Mouse (Mus musculus) limb, embryonic 12.5 days (tissue): ENCODE data around the gene Tars2. TPM values are rescaled to one million over a fixed set of nuclear protein-coding genes. Genes with fewer than 3 reads are reported as not detected.

ENCODE experiments used
- ATAC-seq: fragments of 200-750 bp; cut with Nextera tagmentation; 2 replicates; pipeline ENCODE4 v1.8.0; 2017; ENCODE audit warnings: low read depth, moderate TSS enrichment; ENCODE audit not compliant: insufficient number of reproducible peaks, insufficient read depth, low FRiP score, low TSS enrichment
- H3K27ac ChIP-seq: fragments of 300-500 bp; sonication (generic); 2 replicates; pipeline ENCODE4 v1.5.1; 2016; ENCODE audit warnings: mild to moderate bottlenecking, moderate library complexity
- H3K27me3 ChIP-seq: fragments of 300-500 bp; sonication (generic); 2 replicates; pipeline ENCODE4 v1.6.1; 2016; ENCODE audit warnings: mild to moderate bottlenecking, moderate library complexity
- H3K36me3 ChIP-seq: fragments of 300-500 bp; sonication (generic); 2 replicates; pipeline ENCODE4 v1.6.1; 2016; ENCODE audit warnings: mild to moderate bottlenecking, moderate library complexity
- H3K4me1 ChIP-seq: fragments of 300-500 bp; sonication (generic); replicated peaks from 2 replicates; pipeline ENCODE4 v1.6.1; 2016
- H3K4me2 ChIP-seq: fragments of 300-500 bp; sonication (generic); 2 replicates; pipeline ENCODE4 v1.6.1; 2016; ENCODE audit warnings: mild to moderate bottlenecking, moderate library complexity
- H3K4me3 ChIP-seq: fragments of 300-500 bp; sonication (generic); replicated peaks from 2 replicates; pipeline ENCODE4 v1.5.1; 2016; ENCODE audit warnings: mild to moderate bottlenecking
- H3K9ac ChIP-seq: fragments of 300-500 bp; sonication (generic); replicated peaks from 2 replicates; pipeline ENCODE4 v1.6.1; 2016; ENCODE audit warnings: mild to moderate bottlenecking, moderate library complexity
- H3K9me3 ChIP-seq: fragments of 300-500 bp; sonication (generic); 2 replicates; pipeline ENCODE4 v1.6.1; 2016; ENCODE audit warnings: mild to moderate bottlenecking, moderate library complexity
- WGBS: fragments of 180-500 bp; shearing (Covaris S2); methylation state at CpG from one replicate; pipeline ENCODE4 v1.1.7; 2016; 5-methylcytosine and 5-hydroxymethylcytosine counted together
- polyA plus RNA-seq: library from polyadenylated mRNA; unstranded; fragments of >200 nt; fragmentation: Nextera tagmentation; extraction: Ambion mirVana; gene quantifications from 2 replicates; pipeline ENCODE4 v1.2.1, GENCODE M21; 2016

Tars2 gene
- polyA plus RNA-seq, 1 experiment from 2014 or later: 60.5 TPM

- peaks cover 46% of the 10 kb centered on the region for H3K36me3 ChIP-seq
- no peaks in the 10 kb centered on the region for H3K9me3 ChIP-seq
Observed at GRCm38 (mm10) chr3:95762961-95763360, 3.0 kb upstream of the Tars2 start.

DNA sequence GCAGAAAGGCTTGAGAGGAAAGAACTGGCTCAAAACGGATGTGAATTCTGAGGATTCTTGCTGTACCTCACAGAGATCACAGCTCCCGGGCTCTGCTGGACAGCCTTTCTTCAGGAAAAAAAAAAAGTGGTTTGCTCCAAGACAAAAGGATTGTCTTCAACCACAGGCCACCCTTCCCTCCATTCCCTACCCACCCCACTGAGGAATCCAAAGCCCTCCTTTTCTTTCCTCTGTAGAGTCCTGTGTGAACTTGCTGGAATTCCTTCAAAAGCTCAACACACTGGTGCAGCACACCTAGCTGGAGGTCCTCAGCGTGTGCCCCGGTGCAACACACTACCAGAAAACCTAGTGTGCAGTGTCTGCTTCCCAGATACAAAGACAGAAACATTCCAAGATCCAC lies 1.8 kb upstream of the Tars2 start:
- Histone ChIP-seq H3K27ac (no peak overlapping the region), H3K4me2 (no peak overlapping the region), H3K9ac (no peak overlapping the region), H3K36me3 (peaks cover 35% of the 10 kb centered on the region), H3K27me3 (no peaks in the 10 kb centered on the region), H3K4me1 (no peaks in the 10 kb centered on the region), H3K9me3 (no peaks in the 10 kb centered on the region), H3K4me3 (no peak overlapping the region)
- ATAC-seq: no peak
- 86% methylated on average over 4 of the region's 4 CpGs for WGBS

More at GRCm38 (mm10) chr3:95762961-95763360, 3.0 kb upstream of the Tars2 start:
- 77% methylated on average over 6 of the region's 6 CpGs for WGBS
- Histone ChIP-seq H3K4me2 (no peak overlapping the region), H3K9ac (no peak overlapping the region), H3K27me3 (no peaks in the 10 kb centered on the region), H3K4me3 (no peak overlapping the region), H3K4me1 (no peaks in the 10 kb centered on the region), H3K27ac (no peak overlapping the region)
- no peak for ATAC-seq

DNA sequence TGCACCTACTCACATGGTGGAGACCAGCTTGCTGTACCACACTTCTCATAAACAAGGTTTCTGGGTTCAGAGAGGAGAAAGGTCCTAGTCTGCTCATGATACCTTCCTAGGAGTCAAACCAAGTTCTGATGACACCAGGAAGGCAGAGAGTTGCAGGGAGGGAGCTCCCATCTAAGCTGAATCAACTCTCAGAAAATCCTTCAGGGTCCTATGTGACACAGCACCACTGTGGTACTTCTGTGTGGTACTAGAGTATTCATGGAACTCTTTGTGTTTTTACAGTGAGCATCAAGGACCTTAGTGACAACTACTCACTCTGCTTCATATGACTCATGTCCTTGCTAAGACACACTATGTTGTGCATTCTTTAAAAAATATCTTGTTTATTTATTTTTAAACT lies 650 bp upstream of the Tars2 start:
- no peaks in the 10 kb centered on the region for H3K27me3 ChIP-seq
- no peak overlapping the region for H3K9ac ChIP-seq
- H3K36me3 ChIP-seq: peaks cover 25% of the 10 kb centered on the region
- no peaks in the 10 kb centered on the region for H3K4me1 ChIP-seq
- no peak for ATAC-seq
- H3K4me2 ChIP-seq: no peak overlapping the region
- H3K27ac ChIP-seq: no peak overlapping the region
- no peak overlapping the region for H3K4me3 ChIP-seq
- H3K9me3 ChIP-seq: no peaks in the 10 kb centered on the region

DNA sequence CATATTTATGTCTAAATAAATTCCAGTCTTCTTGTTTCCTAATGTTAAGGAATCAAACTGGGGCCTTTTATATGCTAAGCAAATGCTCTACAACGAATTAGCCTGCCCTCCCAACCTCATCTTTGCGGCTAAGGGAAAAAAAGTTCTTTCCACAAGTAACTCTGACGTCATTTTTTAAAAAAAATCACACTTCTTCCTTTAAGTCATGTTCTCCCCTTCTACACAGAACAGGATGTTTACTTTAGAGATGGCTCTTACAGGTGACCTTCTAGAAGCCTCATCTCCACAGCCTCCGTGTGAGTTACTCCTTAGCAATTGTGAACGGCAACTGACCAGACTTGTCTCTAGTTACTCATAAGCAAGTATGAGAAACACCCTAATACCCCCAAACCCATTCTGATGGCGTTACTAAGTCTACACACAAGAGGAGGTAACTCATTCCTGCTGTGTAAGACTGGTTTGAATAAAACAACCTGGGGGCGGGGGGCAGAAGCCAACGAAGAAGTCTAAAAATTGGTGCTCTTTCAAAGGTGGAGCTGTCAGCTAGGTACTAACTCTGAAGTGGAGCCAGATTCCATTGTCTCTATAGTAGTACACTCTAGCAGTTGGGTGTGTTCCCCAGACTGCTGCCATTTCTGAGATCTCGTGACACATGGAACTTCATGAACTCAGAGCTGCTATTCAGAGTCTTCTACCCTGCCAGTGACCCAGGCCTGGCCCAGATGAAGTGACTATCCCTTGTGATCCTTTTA lies 1.4 kb downstream of the Tars2 start:
- Histone ChIP-seq H3K9me3 (no peaks in the 10 kb centered on the region), H3K4me1 (peaks cover 5% of the 10 kb centered on the region; the same call in 1 of the 2 replicates), H3K4me2 (no peak overlapping the region), H3K4me3 (no peak overlapping the region), H3K36me3 (peaks cover 5% of the 10 kb centered on the region), H3K9ac (no peak overlapping the region), H3K27ac (no peak overlapping the region), H3K27me3 (no peaks in the 10 kb centered on the region)
- no peak for ATAC-seq
- 59% methylated on average over 9 of the region's 9 CpGs for WGBS

- 91% methylated on average over 2 of the region's 2 CpGs for WGBS
- H3K27me3 ChIP-seq: no peaks in the 10 kb centered on the region
- H3K36me3 ChIP-seq: peaks cover 14% of the 10 kb centered on the region
- H3K4me3 ChIP-seq: no peak overlapping the region
- no peaks in the 10 kb centered on the region for H3K9me3 ChIP-seq
- no peak for ATAC-seq
- peaks cover 5% of the 10 kb centered on the region; the same call in 1 of the 2 replicates for H3K4me1 ChIP-seq
- no peak overlapping the region for H3K4me2 ChIP-seq
- H3K9ac ChIP-seq: no peak overlapping the region
- no peak overlapping the region for H3K27ac ChIP-seq
Observed at GRCm38 (mm10) chr3:95756808-95757207, 3.2 kb downstream of the Tars2 start.

DNA sequence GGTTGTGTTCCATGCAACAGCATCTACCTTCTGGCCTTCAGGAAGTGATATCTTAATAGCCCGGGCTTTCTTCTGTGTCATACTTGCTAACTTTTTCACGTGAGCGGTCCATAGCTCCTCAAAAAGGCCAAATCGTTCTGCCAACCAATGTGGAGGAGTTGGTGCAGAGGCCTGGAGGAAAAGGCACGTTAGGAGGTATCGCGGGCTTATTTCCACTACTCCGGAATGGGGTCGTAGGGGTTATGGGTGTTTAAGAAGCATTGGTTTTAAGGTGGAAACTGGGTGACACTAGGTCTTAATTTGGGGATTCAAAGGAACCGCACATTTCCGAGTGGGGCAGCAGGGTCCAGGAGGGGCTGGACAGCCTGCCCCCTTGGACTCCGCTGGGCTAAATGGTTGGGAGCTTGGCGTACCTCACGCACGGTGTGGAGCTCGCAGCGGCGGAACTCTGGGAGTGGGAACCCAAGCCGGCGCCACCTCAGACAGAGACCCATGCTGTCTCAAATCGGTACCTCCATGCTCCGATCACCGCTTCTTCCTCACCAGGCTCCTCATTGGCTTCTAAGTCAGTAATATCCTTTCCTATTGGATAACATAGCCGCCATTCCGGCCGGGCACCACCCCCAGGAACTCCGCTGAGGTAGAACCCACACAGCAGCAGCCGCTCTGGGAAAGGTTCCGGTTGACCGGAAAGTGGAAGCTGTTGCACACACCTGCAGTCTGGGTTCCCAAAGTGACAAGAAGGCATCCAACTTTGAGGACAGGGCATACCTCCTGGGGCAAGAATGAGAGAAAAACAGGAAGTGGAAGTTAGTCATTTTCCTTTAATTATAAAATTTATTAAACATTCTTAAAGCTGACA lies 5.4 kb downstream of the Tars2 start:
- peak overlapping the region; percentile 70 for H3K27ac ChIP-seq
- 2% methylated on average over 30 of the region's 30 CpGs for WGBS
- peak overlapping the region; percentile 73 for H3K9ac ChIP-seq
- ATAC-seq: peak; percentile 99
- no peaks in the 10 kb centered on the region for H3K27me3 ChIP-seq
- H3K4me2 ChIP-seq: peak overlapping the region; percentile 69
- peaks cover 36% of the 10 kb centered on the region for H3K36me3 ChIP-seq
- H3K9me3 ChIP-seq: no peaks in the 10 kb centered on the region
- peak overlapping the region; percentile 78 for H3K4me3 ChIP-seq
- H3K4me1 ChIP-seq: peaks cover 5% of the 10 kb centered on the region; the same call in 1 of the 2 replicates

DNA sequence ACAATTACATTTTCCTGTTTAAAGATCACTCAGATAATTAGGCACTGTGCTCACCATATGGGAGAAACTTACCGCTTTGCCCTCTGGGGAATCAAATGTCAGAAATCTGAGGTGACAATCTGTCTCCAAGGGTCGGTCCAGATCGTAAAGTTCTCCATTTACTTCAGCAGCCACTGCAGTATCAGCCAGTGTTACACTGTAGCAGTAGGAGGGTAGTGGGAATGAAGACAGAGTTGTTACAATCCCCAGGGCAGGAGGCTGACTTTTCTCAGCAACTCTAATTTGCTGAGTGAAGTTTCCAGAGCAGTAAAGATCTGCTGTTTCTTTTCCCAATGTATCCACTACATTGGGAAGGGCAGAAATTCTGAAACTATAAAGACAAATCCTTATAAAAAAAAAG lies 7.1 kb downstream of the Tars2 start:
- Histone ChIP-seq H3K27me3 (no peaks in the 10 kb centered on the region), H3K4me2 (no peak overlapping the region), H3K9ac (no peak overlapping the region), H3K36me3 (peaks cover 52% of the 10 kb centered on the region), H3K4me3 (no peak overlapping the region), H3K9me3 (no peaks in the 10 kb centered on the region), H3K27ac (no peak overlapping the region), H3K4me1 (peaks cover 5% of the 10 kb centered on the region; the same call in 1 of the 2 replicates)
- WGBS: 72% methylated on average over 3 of the region's 3 CpGs
- ATAC-seq: no peak

DNA sequence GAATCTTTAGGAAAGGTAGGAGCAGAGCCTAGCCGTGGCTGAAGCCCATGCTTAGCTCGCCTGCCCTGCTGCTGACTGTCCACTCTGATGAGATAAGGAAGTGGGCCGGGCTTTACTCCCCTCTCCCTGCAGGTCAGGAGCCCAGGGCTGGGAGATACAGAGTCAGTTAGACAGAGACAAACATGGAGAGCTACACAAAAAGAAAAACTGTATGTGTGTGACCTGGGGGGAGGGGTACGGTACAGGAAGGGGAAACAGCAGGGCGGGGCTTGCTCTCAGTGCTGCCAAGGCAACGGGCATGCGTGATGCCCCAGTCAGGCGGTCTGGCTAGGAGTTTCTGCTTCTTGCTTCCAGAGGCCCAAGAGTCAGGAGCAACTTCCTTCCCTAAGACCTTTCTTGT lies 19.6 kb downstream of the Tars2 start:
- Histone ChIP-seq H3K4me1 (peaks cover 6% of the 10 kb centered on the region; the same call in 1 of the 2 replicates), H3K36me3 (peaks cover 90% of the 10 kb centered on the region), H3K27me3 (no peaks in the 10 kb centered on the region), H3K4me3 (no peak overlapping the region), H3K27ac (0 out of 2 replicates have a peak overlapping the region, but pooled peaks have one; percentile 29), H3K9ac (no peak overlapping the region), H3K9me3 (no peaks in the 10 kb centered on the region), H3K4me2 (no peak overlapping the region)
- ATAC-seq: no peak
- WGBS: 87% methylated on average over 8 of the region's 8 CpGs

GRCm38 (mm10) chr3:95739353-95740104 lies 20.5 kb downstream of the Tars2 start, which contains the start of gene Ecm1:
Gene Ecm1, minus strand, starts transcription at chr3:95739569.
- Histone ChIP-seq H3K9me3 (no peaks in the 10 kb centered on the region), H3K9ac (no peak within 1 kb of the TSS), H3K4me1 (peaks cover 6% of the 10 kb centered on the region; the same call in 1 of the 2 replicates), H3K27me3 (no peaks in the 10 kb centered on the region), H3K27ac (peak within 1 kb of the TSS; percentile 29; the same call in 1 of the 2 replicates), H3K4me2 (no peak within 1 kb of the TSS), H3K36me3 (peaks cover 90% of the 10 kb centered on the region), H3K4me3 (no peak within 1 kb of the TSS)
- 75% methylated on average over 7 of the region's 7 CpGs for WGBS
- no peak for ATAC-seq

DNA sequence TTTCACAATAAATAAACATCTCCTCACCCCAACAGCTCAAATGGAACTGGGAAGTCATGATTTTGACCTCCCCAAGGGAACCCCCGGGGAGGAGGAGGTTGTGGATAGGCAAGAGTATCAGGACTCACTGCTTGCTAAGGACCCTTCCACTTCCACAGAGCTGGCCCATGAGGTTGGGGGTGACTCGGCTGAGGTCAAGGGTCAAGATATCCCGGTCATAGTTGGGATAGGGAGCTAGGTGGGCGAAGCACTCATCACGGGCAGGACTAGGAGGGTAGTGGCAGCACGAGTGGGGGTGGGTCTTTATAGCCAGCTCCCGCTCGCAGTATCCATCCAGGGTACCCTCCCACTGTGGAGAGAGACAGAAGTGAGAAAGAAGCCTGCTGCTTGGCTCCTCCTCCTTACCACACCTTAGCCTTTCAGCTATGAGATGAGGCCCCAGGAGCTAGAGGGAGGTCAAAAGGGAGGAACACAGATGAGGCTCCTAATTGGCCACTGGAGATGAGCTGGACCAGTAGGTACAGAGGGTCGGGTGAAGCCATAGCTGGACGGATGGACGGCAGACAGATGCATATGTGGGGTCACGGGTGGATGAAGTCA lies 24.8 kb downstream of the Tars2 start:
- Histone ChIP-seq H3K4me2 (no peak overlapping the region), H3K27me3 (no peaks in the 10 kb centered on the region), H3K4me3 (no peak overlapping the region), H3K36me3 (peaks cover 62% of the 10 kb centered on the region), H3K9ac (no peak overlapping the region), H3K4me1 (no peaks in the 10 kb centered on the region), H3K9me3 (no peaks in the 10 kb centered on the region), H3K27ac (no peak overlapping the region)
- ATAC-seq: no peak
- 81% methylated on average over 12 of the region's 12 CpGs for WGBS
